Mouse (Mus musculus) left cerebral cortex, postnatal 10 days (tissue): ENCODE results near the gene Tex45. TPM values are rescaled to one million over a fixed set of nuclear protein-coding genes. Genes with fewer than 3 reads are reported as not detected.
A peak's percentile ranks its signal among the peaks of the same experiment; 100 is the strongest.

Experiments used
- DNase-seq, 2 experiments: peaks; one replicate each; pipeline ENCODE4 v3.0.0; 2021 to 2022; ENCODE audit warnings: low spot score in 2 of 2, mixed read lengths in 1 of 2; ENCODE audit errors: extremely low spot score in 1 of 2
- intact Hi-C: fragments of 180-260 bp; cut with DNase I; formaldehyde crosslinking; loops from one replicate; pipeline ENCODE4 v1.15.1; 2025
- total RNA-seq, 2 experiments: library from RNA; stranded (reverse); gene quantifications; 2 replicates each; pipeline ENCODE4 v1.2.3; 2021

Tex45 gene
- total RNA-seq, 2 experiments from 2014 or later, result 0.30 TPM; not detected in 1

- DNase-seq, result no peak
- intact Hi-C loops, result no loop called here
These were observed 10.9 kb downstream of the Tex45 start for GRCm38 (mm10) chr8:3481605-3482004.

- intact Hi-C loops, result no loop called here
- DNase-seq, result no peak
These were observed 11.6 kb downstream of the Tex45 start for GRCm38 (mm10) chr8:3482240-3482740.

GRCm38 (mm10) chr8:3483546-3483945, 12.9 kb downstream of the Tex45 start:
- no peak for DNase-seq
- intact Hi-C loops, result no loop called here

DNA sequence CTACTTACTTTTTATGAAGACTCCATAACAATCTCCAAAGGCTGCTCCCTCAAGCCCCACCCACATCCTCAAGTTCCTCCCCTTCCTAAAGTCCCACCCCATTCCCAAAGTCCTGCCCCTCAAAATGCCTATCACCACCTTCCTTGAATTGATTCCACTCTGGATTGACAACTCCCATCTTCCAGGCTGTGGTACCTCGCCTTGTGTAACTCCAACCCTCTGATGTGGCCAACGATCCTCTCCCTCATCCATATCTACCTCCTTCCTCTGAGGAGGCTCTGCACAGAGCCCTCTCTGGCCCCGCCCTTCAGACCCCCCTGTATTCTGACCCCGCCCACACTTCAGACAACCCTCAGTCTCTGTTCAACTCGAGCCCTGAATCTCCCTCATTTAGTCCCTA, 14.5 kb downstream of the Tex45 start:
- intact Hi-C loops, result no loop called here

DNA sequence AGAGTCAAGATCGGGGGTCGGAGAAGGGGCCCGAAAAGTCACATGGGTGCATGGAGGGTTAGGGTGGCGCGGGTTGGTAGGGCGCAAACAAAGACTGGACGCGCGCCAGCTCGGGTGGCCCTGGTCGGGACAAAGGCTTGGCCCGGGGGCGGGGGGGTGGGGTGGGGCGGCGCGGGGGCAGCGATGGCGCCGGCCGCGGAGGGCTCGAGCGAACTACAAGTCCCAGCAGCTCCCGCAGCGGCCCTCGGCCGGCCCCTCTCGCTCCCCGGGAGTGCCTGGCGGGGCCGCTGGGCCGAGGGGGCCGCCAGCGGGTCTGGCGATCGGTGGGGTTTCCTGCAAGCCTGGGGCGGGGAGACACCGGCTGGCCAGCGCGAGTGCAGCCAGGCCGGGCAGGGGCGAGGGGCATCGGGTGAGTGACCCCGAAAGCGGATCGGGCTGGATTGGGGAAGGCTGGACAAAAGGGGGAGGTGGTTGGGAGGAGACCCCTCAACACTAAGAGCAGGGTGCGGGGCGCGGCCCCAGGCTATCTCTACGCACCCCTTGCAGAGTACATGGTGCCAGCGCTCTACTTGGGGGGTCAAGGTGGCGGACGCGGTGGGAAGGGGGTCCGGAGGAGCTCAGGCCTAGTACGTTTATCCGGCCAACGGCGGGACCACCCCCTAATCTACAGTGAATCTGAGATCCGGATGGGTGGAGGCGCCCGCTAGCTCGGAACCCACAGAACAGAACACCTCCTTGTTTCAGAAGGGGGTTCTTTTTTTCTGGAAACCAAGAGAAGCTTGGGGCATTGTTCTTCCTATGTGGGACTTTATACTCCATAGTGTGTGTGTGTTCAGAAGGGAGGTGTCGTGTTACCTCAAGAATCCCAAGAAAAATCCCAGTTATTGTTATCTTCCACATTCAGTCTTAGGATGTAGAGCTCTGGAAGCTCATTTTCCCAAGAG, 22.5 kb downstream of the Tex45 start, which contains the start of gene Zfp358:
Gene Zfp358 (plus strand): TSS at position 238 of the 944 bp plus-strand sequence.
- intact Hi-C loops, result no loop called here
- peak; percentile 48 to 93 for DNase-seq

More for the DNA sequence above, 14.5 kb downstream of the Tex45 start:
- no peak for DNase-seq

GRCm38 (mm10) chr8:3493845-3494208, 23.2 kb downstream of the Tex45 start:
- no peak for DNase-seq
- intact Hi-C loops, result no loop called here

GRCm38 (mm10) chr8:3495578-3496427, 25.1 kb downstream of the Tex45 start:
- intact Hi-C loops, result no loop called here
- DNase-seq, result peak in 1 of 2 experiments; percentile 55

- DNase-seq, result no peak
- intact Hi-C loops, result no loop called here
These were observed 25.7 kb downstream of the Tex45 start for GRCm38 (mm10) chr8:3496428-3496748.

DNA sequence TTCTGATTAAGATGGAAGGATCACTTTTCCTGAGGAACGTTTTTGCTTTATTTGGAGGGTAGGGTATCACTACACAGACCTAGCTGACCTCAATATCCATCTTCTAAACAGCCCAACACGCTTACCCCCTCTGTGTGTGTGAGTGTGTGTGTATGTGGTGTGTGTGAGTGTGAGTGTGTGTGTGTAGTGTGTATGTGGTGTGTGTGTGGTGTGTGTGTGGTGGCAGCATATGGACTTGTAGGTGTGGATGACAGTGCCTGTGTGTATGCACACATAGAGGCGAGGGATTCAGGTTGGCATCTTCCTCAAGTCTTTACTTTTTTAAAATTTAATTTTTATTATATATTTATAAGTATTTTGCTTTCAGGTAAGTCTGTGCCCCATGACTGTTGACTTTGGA, 27.9 kb downstream of the Tex45 start:
- intact Hi-C loops, result no loop called here
- no peak for DNase-seq

GRCm38 (mm10) chr8:3499751-3500150, 29.1 kb downstream of the Tex45 start:
- intact Hi-C loops, result no loop called here
- no peak for DNase-seq

GRCm38 (mm10) chr8:3500235-3501090, 29.8 kb downstream of the Tex45 start, which contains the start of gene Mcoln1:
Gene Mcoln1 (plus strand): TSS chr8:3500457.
- DNase-seq, result peak; percentile 97 to 98
- intact Hi-C loops, result no loop called here

- DNase-seq, result no peak
- intact Hi-C loops, result no loop called here
These were observed 31.6 kb downstream of the Tex45 start for GRCm38 (mm10) chr8:3502217-3502616.

GRCm38 (mm10) chr8:3507979-3508754, 37.5 kb downstream of the Tex45 start:
- DNase-seq, result no peak
- intact Hi-C loops, result no loop called here

DNA sequence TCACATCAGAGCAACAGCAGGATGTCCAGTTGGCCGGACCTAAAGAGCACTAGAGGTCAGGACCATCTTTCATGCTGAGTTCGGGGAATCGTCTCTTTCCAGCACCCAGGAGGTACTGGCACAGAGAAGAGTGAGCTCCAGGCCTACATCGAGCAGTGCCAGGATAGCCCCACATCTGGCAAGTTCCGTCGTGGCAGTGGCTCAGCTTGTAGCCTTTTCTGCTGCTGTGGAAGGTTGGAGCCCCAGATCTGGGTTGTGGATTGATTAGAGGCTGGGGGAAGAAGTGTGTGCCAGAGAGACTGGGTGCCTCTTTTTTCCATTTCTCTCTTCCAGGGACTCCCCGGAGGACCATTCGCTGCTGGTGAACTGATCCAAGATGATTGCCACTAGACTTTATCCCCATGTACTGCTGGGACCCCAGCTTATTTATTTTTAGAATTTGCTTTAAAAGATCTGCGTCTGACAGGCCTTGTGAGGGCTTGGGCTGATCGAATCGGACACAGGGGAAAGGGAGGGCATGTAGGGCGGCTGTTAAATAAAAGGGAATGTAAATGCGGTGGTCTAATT, 44.1 kb downstream of the Tex45 start:
- intact Hi-C loops, result no loop called here

DNA sequence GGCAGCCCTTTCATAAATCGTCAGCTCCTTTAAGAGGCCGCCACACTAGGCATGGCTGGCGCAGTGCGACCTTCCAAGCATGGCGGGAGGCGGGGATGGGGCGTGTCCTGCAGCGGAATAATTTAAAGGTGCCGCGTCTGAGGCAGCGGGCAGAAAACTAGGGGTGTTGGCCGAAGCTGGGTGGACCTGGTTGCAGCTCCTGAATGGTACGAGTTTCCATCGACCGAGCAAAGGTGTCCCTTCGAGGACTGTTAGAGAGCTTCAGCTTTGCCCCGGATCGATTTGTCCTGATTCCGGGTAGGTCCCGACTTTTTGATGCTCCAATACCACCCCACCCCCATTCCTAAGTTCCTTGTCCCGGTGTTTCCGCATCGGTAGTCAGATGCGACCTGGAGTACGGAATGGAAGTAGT, 44.6 kb downstream of the Tex45 start, which contains the start of gene Pnpla6:
Gene Pnpla6 (plus strand): TSS at position 125 of the 412 bp plus-strand sequence.
- intact Hi-C loops, result no loop called here
- DNase-seq, result peak; percentile 86 to 94

More for the DNA sequence above, 44.1 kb downstream of the Tex45 start:
- peak in 1 of 2 experiments; percentile 29 for DNase-seq

- DNase-seq, result peak; percentile 55 to 82
- intact Hi-C loops, result no loop called here
These were observed 45.2 kb downstream of the Tex45 start for GRCm38 (mm10) chr8:3515771-3516417.
